Mouse (Mus musculus) embryonic facial prominence, embryonic 14.5 days (tissue): ENCODE data around the gene Acot7. TPM values are rescaled to one million over a fixed set of nuclear protein-coding genes. Genes with fewer than 3 reads are reported as not detected.

Experiments
- ATAC-seq: fragments of 200-750 bp; cut with Nextera tagmentation; 2 replicates; pipeline ENCODE4 v1.8.0; 2017; ENCODE audit warnings: low read depth, moderate number of reproducible peaks, moderate TSS enrichment
- DNase-seq: peaks from one replicate; pipeline ENCODE4 v3.0.0-alpha.2; 2015; ENCODE audit warnings: low spot score
- H3K27ac ChIP-seq: fragments of 300-500 bp; sonication (generic); replicated peaks from 2 replicates; pipeline ENCODE4 v1.5.1; 2014; ENCODE audit warnings: low read depth, mild to moderate bottlenecking, low read length, moderate library complexity
- H3K27me3 ChIP-seq: fragments of 300-500 bp; sonication (generic); replicated peaks from 2 replicates; pipeline ENCODE4 v1.6.1; 2014; ENCODE audit warnings: low read length; ENCODE audit not compliant: control insufficient read depth, insufficient read depth
- H3K36me3 ChIP-seq: fragments of 300-500 bp; sonication (generic); 2 replicates; pipeline ENCODE4 v1.6.1; 2014; ENCODE audit warnings: low read length, mixed read lengths; ENCODE audit not compliant: control insufficient read depth, insufficient read depth
- H3K4me1 ChIP-seq: fragments of 300-500 bp; sonication (generic); 2 replicates; pipeline ENCODE4 v1.6.1; 2014; ENCODE audit warnings: antibody characterized with exemption, low read length; ENCODE audit not compliant: control insufficient read depth, insufficient read depth
- H3K4me2 ChIP-seq: fragments of 300-500 bp; sonication (generic); 2 replicates; pipeline ENCODE4 v1.6.1; 2014; ENCODE audit warnings: low read depth, mild to moderate bottlenecking, low read length, moderate library complexity, mixed read lengths
- H3K4me3 ChIP-seq: fragments of 300-500 bp; sonication (generic); 2 replicates; pipeline ENCODE4 v1.5.1; 2014; ENCODE audit warnings: low read depth, mild to moderate bottlenecking, low read length
- H3K9ac ChIP-seq: fragments of 300-500 bp; sonication (generic); 2 replicates; pipeline ENCODE4 v1.6.1; 2014; ENCODE audit warnings: low read depth, mild to moderate bottlenecking, low read length, moderate library complexity, mixed read lengths
- H3K9me3 ChIP-seq: fragments of 300-500 bp; sonication (generic); 2 replicates; pipeline ENCODE4 v1.6.1; 2016; ENCODE audit warnings: low read length; ENCODE audit not compliant: control insufficient read depth
- WGBS: fragments of 180-500 bp; shearing (Covaris S2); extraction: QIAGEN DNeasy Blood & Tissue Kit; methylation state at CpG from one replicate; pipeline ENCODE4 v1.1.7; 2014; 5-methylcytosine and 5-hydroxymethylcytosine counted together
- polyA plus RNA-seq: library from polyadenylated mRNA; unstranded; fragments of >200 nt; fragmentation: Nextera tagmentation; extraction: Ambion mirVana; gene quantifications from 2 replicates; pipeline ENCODE4 v1.2.1, GENCODE M21; 2014

Acot7 gene
- polyA plus RNA-seq, result 70.1 and 71.8 TPM in 2 replicates

GRCm38 (mm10) chr4:152177537-152178343, at the start of gene Acot7:
TSS of gene Acot7 (plus strand) at chr4:152178134.
- Histone ChIP-seq H3K4me2 (peak within 1 kb of the TSS; percentile 97), H3K9ac (peak within 1 kb of the TSS; percentile 92), H3K4me3 (peak within 1 kb of the TSS; percentile 66), H3K27me3 (peaks cover 18% of the 10 kb centered on the region), H3K9me3 (no peaks in the 10 kb centered on the region), H3K27ac (peak within 1 kb of the TSS; percentile 24), H3K4me1 (peaks cover 5% of the 10 kb centered on the region), H3K36me3 (no peaks in the 10 kb centered on the region)
- ATAC-seq (peak; percentile 97), DNase-seq (peak; percentile 96)
- 0% methylated on average over 24 of the region's 108 CpGs for WGBS

GRCm38 (mm10) chr4:152128784-152129183, 49.1 kb upstream of the Acot7 start:
- no peaks in the 10 kb centered on the region for H3K36me3 ChIP-seq
- H3K4me3 ChIP-seq, result no peak overlapping the region
- no peak overlapping the region for H3K9ac ChIP-seq
- H3K27ac ChIP-seq, result no peak overlapping the region
- ATAC-seq, result no peak
- DNase-seq, result no peak
- H3K9me3 ChIP-seq, result no peaks in the 10 kb centered on the region
- H3K4me2 ChIP-seq, result no peak overlapping the region
- H3K4me1 ChIP-seq, result peaks cover 19% of the 10 kb centered on the region
- peaks cover 100% of the 10 kb centered on the region for H3K27me3 ChIP-seq
- 57% methylated on average over 5 of the region's 5 CpGs for WGBS

GRCm38 (mm10) chr4:152129395-152129930, 48.5 kb upstream of the Acot7 start:
- DNase-seq (no peak), ATAC-seq (no peak)
- Histone ChIP-seq H3K4me2 (0 out of 2 replicates have a peak overlapping the region, but pooled peaks have one; percentile 74), H3K4me1 (peaks cover 19% of the 10 kb centered on the region), H3K9ac (no peak overlapping the region), H3K9me3 (no peaks in the 10 kb centered on the region), H3K36me3 (no peaks in the 10 kb centered on the region), H3K4me3 (peak overlapping the region; percentile 5; the same call in 1 of the 2 replicates), H3K27ac (no peak overlapping the region), H3K27me3 (peaks cover 100% of the 10 kb centered on the region)
- WGBS, result 28% methylated on average over 13 of the region's 13 CpGs

DNA sequence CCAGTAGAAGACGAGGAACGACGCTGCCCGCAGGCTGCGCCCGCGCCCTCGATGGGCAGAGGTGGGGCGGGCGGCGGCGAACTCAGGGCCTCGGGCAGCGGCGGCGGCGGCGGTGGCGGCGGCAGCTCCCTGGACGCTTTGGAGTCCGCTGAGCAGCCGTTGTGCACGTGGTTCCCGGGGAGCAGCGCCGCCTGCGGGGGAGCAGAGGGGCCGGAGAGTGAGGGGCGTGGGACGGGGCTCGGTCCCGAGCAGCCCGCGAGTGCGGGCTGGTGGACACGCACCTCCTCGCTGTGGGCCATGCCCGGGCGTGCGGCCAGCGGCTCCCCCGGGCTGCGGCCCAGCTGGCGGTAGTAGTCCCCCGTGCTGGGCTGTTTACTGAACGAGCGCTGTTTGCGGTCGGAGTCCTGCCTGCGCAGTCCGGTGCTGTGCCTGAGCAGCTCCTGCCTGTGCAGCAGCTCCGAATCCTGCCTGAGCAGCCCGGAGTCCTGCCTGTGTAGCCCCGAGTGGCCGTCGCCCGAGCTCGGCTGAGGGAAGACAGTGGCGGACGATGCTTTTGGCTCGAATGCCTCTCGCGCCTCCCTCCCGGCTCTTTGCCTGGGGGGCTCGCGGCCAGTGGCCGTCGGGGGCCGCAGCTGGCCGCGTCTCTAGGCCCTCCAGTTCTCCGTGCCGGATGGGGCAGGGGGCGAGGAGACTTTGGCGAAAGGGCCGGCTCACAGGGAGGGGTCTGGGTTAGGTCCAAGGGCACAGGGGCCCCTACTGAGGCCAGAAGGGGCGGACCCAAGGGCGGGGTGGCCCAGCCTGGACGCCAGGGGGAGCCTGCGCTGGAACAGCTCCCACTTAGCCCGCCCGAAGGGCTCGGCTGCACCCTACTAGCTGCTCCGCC, 46.9 kb upstream of the Acot7 start:
- H3K4me2 ChIP-seq, result peak overlapping the region; percentile 74
- H3K27me3 ChIP-seq, result peaks cover 85% of the 10 kb centered on the region
- ATAC-seq (peak; percentile 75), DNase-seq (peak; percentile 70)
- no peaks in the 10 kb centered on the region for H3K9me3 ChIP-seq
- peaks cover 19% of the 10 kb centered on the region for H3K4me1 ChIP-seq
- WGBS, result 0% methylated on average over 16 of the region's 85 CpGs
- H3K9ac ChIP-seq, result peak overlapping the region; percentile 59
- no peaks in the 10 kb centered on the region for H3K36me3 ChIP-seq
- peak overlapping the region; percentile 43 for H3K4me3 ChIP-seq
- H3K27ac ChIP-seq, result peak overlapping the region; percentile 55; the same call in 1 of the 2 replicates

GRCm38 (mm10) chr4:152131809-152132771, 45.8 kb upstream of the Acot7 start:
- DNase-seq, result peak; percentile 68
- ATAC-seq, result peak; percentile 70
- H3K4me2 ChIP-seq, result peak overlapping the region; percentile 74
- WGBS, result 3% methylated on average over 39 of the region's 50 CpGs
- H3K27me3 ChIP-seq, result peaks cover 76% of the 10 kb centered on the region
- H3K4me1 ChIP-seq, result peaks cover 19% of the 10 kb centered on the region
- H3K9ac ChIP-seq, result no peak overlapping the region; the same call in 1 of the 2 replicates
- peak overlapping the region; percentile 43 for H3K4me3 ChIP-seq
- H3K36me3 ChIP-seq, result no peaks in the 10 kb centered on the region
- H3K9me3 ChIP-seq, result no peaks in the 10 kb centered on the region
- H3K27ac ChIP-seq, result no peak overlapping the region

DNA sequence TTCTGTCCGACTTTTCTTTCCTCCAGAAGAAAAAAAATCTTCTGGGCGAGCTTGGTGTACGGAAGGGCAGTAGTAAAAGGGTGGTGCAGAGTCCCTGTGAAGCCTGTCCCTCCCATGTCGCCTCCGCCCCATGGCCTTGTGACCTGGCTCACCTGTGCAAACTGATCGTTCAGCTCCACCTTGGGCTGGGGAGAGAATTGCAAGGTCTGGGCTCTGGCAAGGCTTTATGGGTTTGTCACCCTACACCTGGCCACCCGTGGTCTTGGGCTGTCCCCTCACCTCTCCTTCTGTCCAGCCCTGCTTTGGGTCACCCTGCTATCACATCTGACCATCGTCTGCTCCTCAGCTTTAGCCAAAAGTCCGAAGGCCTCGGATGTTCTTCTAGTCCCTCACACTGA, 45.2 kb upstream of the Acot7 start:
- no peak for DNase-seq
- no peaks in the 10 kb centered on the region for H3K9me3 ChIP-seq
- H3K36me3 ChIP-seq, result no peaks in the 10 kb centered on the region
- WGBS, result 30% methylated on average over 10 of the region's 10 CpGs
- H3K4me1 ChIP-seq, result peaks cover 19% of the 10 kb centered on the region
- no peak overlapping the region for H3K4me3 ChIP-seq
- no peak overlapping the region for H3K4me2 ChIP-seq
- H3K27ac ChIP-seq, result no peak overlapping the region
- no peak for ATAC-seq
- H3K27me3 ChIP-seq, result peaks cover 72% of the 10 kb centered on the region
- no peak overlapping the region for H3K9ac ChIP-seq

DNA sequence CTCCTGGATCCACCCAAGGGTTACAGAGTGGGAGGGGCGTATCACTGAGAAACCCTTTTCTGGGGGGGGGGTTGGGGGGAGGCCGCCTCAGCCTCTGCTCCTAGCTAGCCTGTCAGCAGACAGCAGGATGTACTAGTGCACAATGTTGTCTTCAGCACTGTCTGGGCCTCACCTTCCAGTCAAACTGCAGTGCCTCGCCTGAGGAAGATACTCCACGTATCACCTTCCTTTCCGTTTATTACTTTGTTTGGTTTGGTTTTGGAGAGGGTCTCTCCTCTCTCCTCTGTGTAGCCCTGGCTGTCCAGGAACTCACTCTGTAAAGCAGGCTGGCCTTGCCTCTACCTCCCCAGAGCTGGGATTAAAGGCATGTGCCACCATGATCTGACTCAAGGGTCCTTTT, 44.7 kb upstream of the Acot7 start:
- DNase-seq (no peak), ATAC-seq (no peak)
- 44% methylated on average over 5 of the region's 5 CpGs for WGBS
- Histone ChIP-seq H3K27me3 (peaks cover 68% of the 10 kb centered on the region), H3K9ac (no peak overlapping the region), H3K9me3 (no peaks in the 10 kb centered on the region), H3K4me1 (peaks cover 19% of the 10 kb centered on the region), H3K27ac (no peak overlapping the region), H3K36me3 (no peaks in the 10 kb centered on the region), H3K4me3 (no peak overlapping the region), H3K4me2 (no peak overlapping the region)
